Mouse (Mus musculus) limb, embryonic 11.5 days (tissue): ENCODE measurements around the gene Mapk8. TPM values are rescaled to one million over a fixed set of nuclear protein-coding genes. Genes with fewer than 3 reads are reported as not detected.

Experiments used
- ATAC-seq: fragments of 200-750 bp; cut with Nextera tagmentation; 2 replicates; pipeline ENCODE4 v1.8.0; 2017; ENCODE audit warnings: low read depth; ENCODE audit not compliant: insufficient number of reproducible peaks, low FRiP score, low TSS enrichment
- DNase-seq: peaks from one replicate; pipeline ENCODE4 v3.0.0-alpha.2; 2015; ENCODE audit warnings: low spot score
- H3K27ac ChIP-seq: fragments of 300-500 bp; sonication (generic); replicated peaks from 2 replicates; pipeline ENCODE4 v1.5.1; 2014; ENCODE audit warnings: low read depth, mild to moderate bottlenecking, low read length
- H3K27me3 ChIP-seq: fragments of 300-500 bp; sonication (generic); 2 replicates; pipeline ENCODE4 v1.6.1; 2014; ENCODE audit warnings: mild to moderate bottlenecking, low read length, mixed read lengths; ENCODE audit not compliant: control insufficient read depth, insufficient read depth
- H3K36me3 ChIP-seq: fragments of 300-500 bp; sonication (generic); 2 replicates; pipeline ENCODE4 v1.6.1; 2014; ENCODE audit warnings: mild to moderate bottlenecking, low read length, moderate library complexity, mixed read lengths; ENCODE audit not compliant: control insufficient read depth, insufficient read depth
- H3K4me1 ChIP-seq: fragments of 300-500 bp; sonication (generic); 2 replicates; pipeline ENCODE4 v1.6.1; 2014; ENCODE audit warnings: low read length, mixed read lengths; ENCODE audit not compliant: control insufficient read depth, insufficient read depth
- H3K4me2 ChIP-seq: fragments of 300-500 bp; sonication (generic); 2 replicates; pipeline ENCODE4 v1.6.1; 2014; ENCODE audit warnings: low read depth, mild to moderate bottlenecking, moderate library complexity; ENCODE audit not compliant: severe bottlenecking
- H3K4me3 ChIP-seq: fragments of 300-500 bp; sonication (generic); 2 replicates; pipeline ENCODE4 v1.5.1; 2014; ENCODE audit warnings: low read depth, low read length
- H3K9ac ChIP-seq: fragments of 300-500 bp; sonication (generic); 2 replicates; pipeline ENCODE4 v1.6.1; 2014; ENCODE audit warnings: mild to moderate bottlenecking, low read length
- H3K9me3 ChIP-seq: fragments of 300-500 bp; sonication (generic); 2 replicates; pipeline ENCODE4 v1.6.1; 2016; ENCODE audit warnings: low read length; ENCODE audit not compliant: control insufficient read depth
- whole genome bisulfite sequencing: fragments of 180-500 bp; shearing (Covaris S2); extraction: QIAGEN DNeasy Blood & Tissue Kit; methylation state at CpG from one replicate; pipeline ENCODE4 v1.1.7; 2014; 5-methylcytosine and 5-hydroxymethylcytosine counted together
- polyA plus RNA-seq: library from polyadenylated mRNA; unstranded; fragments of >200 nt; fragmentation: Nextera tagmentation; extraction: Ambion mirVana; gene quantifications from 2 replicates; pipeline ENCODE4 v1.2.1, GENCODE M21; 2014

Gene Mapk8
- polyA plus RNA-seq, 1 experiment from 2014 or later, result 21.2 TPM

DNA sequence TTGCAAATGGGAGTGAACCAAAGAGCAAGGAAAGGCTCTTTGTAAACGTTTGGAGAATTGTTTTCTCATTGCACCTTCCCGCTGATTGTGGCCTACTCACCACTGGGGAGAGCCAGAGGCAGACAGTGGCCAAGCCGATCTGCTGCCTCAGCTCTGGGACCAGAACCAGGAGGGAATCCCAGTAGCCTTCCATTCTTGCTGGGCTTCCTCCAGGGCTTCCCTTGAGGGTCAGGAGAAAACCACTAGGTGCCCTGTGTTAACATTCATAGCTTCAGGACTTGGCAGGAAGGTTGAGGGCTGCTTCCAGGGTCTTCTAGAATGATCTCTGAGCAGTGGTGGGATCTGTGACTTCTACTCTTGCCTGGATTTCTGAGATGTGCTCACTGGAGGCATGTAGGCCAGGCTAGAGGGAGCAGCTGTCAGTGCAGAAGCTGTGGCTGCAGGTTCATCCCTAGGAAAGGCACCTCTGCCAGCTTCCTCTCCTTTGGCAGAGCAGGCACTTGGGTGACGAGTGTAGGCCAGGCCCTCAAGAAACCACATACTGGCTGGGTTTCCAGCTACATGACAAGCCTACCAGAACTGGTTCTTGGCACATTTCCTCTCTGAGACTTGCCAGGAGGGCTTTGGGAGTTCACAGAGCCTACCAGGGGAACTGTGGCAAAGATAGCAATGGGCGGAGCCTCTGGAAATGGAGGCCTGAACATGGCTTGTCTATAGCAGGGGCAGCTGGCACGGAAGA is 94.8 kb downstream of the Mapk8 start:
- Histone ChIP-seq H3K4me3 (no peak overlapping the region), H3K36me3 (no peaks in the 10 kb centered on the region), H3K9ac (no peak overlapping the region), H3K9me3 (no peaks in the 10 kb centered on the region), H3K4me2 (no peak overlapping the region), H3K4me1 (no peaks in the 10 kb centered on the region), H3K27me3 (peaks cover 26% of the 10 kb centered on the region), H3K27ac (no peak overlapping the region)
- 74% methylated on average over 6 of the region's 6 CpGs for WGBS
- ATAC-seq, result no peak
- no peak for DNase-seq

DNA sequence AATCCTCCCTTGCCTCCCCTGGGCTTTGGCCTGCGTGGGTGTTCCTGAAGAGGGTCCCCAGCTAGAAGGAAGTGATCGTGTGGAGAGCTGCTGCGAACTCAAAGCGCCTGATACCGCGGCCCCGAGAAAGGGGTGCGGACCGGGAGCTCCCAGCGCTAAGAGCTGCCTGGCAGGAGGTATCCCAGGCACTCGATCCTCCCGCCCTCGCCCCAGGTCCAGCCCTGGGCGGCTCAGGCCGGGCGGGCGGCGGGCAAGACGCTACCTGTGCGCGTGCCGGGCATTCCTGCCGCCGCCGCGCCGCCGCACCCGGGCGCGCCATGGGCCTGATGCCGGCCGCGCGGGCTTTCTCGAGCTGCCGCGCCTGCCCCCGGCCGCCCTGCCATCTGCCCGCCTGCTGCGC is 95.9 kb downstream of the Mapk8 start:
- Histone ChIP-seq H3K9me3 (no peaks in the 10 kb centered on the region), H3K27ac (no peak overlapping the region), H3K4me3 (peak overlapping the region; percentile 38), H3K27me3 (peaks cover 26% of the 10 kb centered on the region), H3K4me1 (no peaks in the 10 kb centered on the region), H3K9ac (peak overlapping the region; percentile 56), H3K36me3 (no peaks in the 10 kb centered on the region), H3K4me2 (peak overlapping the region; percentile 86)
- WGBS, result under 1% methylated on average over 42 of the region's 42 CpGs
- peak; percentile 50 for DNase-seq
- ATAC-seq, result no peak

DNA sequence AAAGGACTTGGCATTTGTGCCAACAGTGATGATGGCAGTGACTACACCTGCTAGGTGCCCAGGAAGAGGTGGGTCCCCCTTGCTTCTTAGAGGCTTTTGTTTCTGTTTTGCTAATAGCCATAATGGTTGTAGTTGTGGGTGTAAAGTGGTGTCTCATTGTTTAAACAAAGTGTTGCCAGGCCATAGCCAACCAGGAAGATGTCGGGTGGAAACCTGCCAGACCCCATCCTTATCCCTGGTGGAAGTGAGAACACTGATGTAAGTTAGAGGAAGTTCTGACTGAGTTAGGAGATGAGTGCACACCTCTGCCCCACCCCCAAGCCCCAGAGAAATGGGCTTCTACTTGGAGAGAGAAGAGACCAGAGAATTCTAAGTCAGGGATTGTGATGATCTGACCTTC is 98.8 kb downstream of the Mapk8 start:
- Histone ChIP-seq H3K4me1 (no peaks in the 10 kb centered on the region), H3K27ac (no peak overlapping the region), H3K9me3 (no peaks in the 10 kb centered on the region), H3K4me2 (no peak overlapping the region), H3K4me3 (no peak overlapping the region), H3K9ac (no peak overlapping the region), H3K27me3 (peaks cover 26% of the 10 kb centered on the region), H3K36me3 (no peaks in the 10 kb centered on the region)
- WGBS, result 81% methylated on average over 1 of the region's 1 CpGs
- DNase-seq, result no peak
- ATAC-seq, result no peak

DNA sequence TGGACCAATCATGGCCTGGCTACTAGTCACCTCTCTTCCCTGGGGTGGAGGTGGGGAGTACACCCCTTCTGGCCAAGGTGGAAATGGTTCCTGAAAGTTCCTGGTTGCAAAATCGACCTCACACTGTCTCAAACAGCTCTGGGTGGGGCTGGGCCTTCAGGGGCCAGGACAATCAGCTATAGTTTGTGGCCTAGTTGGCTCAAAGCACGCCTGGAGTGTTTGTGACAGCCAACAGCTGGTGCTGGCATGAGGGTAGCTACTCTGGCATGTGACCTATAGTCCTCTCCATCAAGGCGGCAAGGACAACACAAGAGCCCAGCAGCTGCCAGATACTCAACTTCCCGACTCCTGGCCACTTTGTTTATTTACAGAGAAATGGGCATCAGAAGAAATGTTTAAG is 99.2 kb downstream of the Mapk8 start:
- Histone ChIP-seq H3K36me3 (no peaks in the 10 kb centered on the region), H3K4me3 (no peak overlapping the region), H3K9me3 (no peaks in the 10 kb centered on the region), H3K4me2 (no peak overlapping the region), H3K27ac (no peak overlapping the region), H3K4me1 (no peaks in the 10 kb centered on the region), H3K9ac (no peak overlapping the region), H3K27me3 (peaks cover 25% of the 10 kb centered on the region)
- WGBS, result 64% methylated on average over 4 of the region's 4 CpGs
- ATAC-seq (no peak), DNase-seq (no peak)

DNA sequence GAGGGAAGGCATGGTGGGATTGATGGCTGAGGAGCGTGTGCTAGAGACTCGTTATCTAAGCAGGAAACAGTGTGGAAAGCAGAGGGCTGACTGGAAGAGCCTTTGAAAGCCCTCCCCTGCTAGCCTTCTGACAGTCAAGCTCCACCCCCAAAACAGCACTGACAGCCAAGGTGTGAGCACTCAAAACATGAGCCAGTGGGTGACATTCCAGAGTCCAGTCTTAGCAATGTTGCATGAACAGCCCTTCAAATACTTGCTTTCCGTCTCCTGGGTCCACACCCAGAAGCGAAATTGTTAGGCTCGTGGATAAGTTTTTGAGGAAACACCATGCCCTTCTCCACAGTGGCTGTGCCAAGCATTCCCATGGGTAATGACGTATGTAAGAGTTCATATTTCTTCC is 100.4 kb downstream of the Mapk8 start:
- no peak for DNase-seq
- peaks cover 13% of the 10 kb centered on the region for H3K27me3 ChIP-seq
- H3K9ac ChIP-seq, result no peak overlapping the region
- WGBS, result 84% methylated on average over 6 of the region's 6 CpGs
- no peak overlapping the region for H3K4me2 ChIP-seq
- no peak for ATAC-seq
- no peaks in the 10 kb centered on the region for H3K36me3 ChIP-seq
- H3K27ac ChIP-seq, result no peak overlapping the region
- no peak overlapping the region for H3K4me3 ChIP-seq
- no peaks in the 10 kb centered on the region for H3K9me3 ChIP-seq
- H3K4me1 ChIP-seq, result no peaks in the 10 kb centered on the region

DNA sequence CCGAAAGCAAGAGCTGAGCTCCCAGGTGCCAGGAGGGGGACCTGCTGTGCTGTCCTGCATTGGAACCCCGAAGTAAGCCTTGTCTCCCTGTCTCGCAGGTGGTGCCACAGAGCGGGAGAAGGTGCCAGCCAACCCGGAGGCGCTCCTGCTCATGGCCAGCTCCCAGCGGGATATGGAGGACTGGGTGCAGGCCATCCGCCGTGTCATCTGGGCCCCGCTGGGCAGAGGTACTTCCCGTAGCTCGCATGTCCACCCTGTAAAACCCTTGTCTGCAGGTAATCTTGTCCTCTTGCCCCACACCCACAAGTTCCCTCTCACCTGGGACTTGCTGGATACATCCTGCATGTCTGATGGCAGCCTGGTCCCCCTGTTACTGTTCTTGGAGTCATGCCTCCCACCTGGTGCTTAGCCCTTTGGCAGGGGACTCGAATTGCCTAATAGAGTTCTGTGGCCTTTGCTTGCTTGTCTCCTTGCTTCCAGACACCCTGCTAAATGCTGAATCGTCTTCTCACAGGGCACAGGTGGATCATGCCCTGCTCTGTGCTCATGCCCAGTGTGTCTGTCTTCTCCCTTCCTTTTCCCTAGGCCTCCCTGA is 103.7 kb downstream of the Mapk8 start:
- H3K4me1 ChIP-seq, result no peaks in the 10 kb centered on the region
- 89% methylated on average over 14 of the region's 14 CpGs for WGBS
- H3K9me3 ChIP-seq, result no peaks in the 10 kb centered on the region
- no peak overlapping the region for H3K4me3 ChIP-seq
- H3K27ac ChIP-seq, result no peak overlapping the region
- ATAC-seq (no peak), DNase-seq (no peak)
- no peak overlapping the region for H3K4me2 ChIP-seq
- H3K9ac ChIP-seq, result no peak overlapping the region
- no peaks in the 10 kb centered on the region for H3K27me3 ChIP-seq
- H3K36me3 ChIP-seq, result no peaks in the 10 kb centered on the region

DNA sequence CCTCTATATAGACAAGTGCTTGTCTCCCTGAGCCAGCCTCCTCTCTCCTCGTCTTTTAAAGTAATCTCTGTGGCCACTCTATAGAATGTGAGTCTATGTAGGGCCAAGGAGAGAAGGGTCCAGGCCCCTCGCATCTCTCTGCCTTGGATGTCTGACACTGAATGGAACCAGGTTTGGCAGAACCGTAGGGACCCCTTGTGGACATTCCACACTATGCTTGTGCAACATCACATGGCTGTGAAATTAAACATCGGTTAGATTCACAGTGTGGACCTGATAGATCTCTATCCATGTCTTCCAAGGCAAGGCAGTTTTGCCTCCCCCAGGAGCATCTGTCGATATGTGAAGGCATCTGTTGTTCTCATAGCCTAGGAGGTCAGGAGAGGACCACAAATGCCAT is 108.3 kb downstream of the Mapk8 start:
- WGBS, result 77% methylated on average over 5 of the region's 5 CpGs
- no peak overlapping the region for H3K9ac ChIP-seq
- no peaks in the 10 kb centered on the region for H3K27me3 ChIP-seq
- ATAC-seq (no peak), DNase-seq (no peak)
- H3K4me1 ChIP-seq, result no peaks in the 10 kb centered on the region
- H3K4me2 ChIP-seq, result no peak overlapping the region
- no peak overlapping the region for H3K27ac ChIP-seq
- H3K9me3 ChIP-seq, result no peaks in the 10 kb centered on the region
- H3K36me3 ChIP-seq, result no peaks in the 10 kb centered on the region
- H3K4me3 ChIP-seq, result no peak overlapping the region

DNA sequence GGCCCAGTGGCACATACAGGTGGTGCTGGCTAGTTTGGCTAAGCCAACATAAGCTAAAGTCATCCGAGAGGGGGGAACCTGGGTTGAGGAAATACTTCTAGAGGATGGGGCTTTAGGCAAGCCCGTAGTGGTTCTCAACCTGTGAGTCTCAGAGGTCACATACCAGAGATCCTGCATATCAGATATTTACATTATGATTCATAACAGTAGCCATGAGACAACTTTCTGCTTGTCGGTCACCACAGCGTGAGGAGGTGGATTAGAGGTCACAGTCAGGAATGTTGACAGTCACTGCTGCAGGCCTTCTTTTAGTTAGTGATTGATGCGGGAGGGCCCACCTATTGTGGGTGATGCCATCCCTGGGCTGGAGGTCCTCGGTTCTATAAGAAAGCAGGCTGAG is 111.2 kb downstream of the Mapk8 start:
- Histone ChIP-seq H3K4me3 (no peak overlapping the region), H3K9ac (no peak overlapping the region), H3K9me3 (no peaks in the 10 kb centered on the region), H3K27me3 (no peaks in the 10 kb centered on the region), H3K36me3 (no peaks in the 10 kb centered on the region), H3K4me1 (no peaks in the 10 kb centered on the region), H3K4me2 (no peak overlapping the region), H3K27ac (no peak overlapping the region)
- WGBS, result 75% methylated on average over 6 of the region's 6 CpGs
- ATAC-seq (no peak), DNase-seq (no peak)

DNA sequence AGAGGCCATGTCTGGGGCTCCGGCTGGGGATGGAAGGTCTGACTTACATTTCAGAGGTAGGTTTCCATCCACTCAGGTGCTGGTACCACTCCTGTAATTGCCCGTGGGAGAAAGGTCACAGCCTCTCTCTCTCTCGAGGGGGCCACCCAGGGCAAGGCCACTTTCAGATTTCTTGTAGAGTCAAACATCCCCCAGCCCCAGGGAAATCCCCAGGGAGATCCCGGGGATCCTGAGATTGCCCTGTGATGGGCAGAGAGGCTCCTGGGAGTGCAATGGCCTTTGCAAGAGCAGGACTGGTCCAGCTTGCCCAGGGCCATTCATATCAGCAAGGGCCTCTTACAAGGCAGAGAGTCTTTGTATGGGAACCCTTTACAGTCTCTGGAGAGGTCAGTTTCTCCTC is 112.6 kb downstream of the Mapk8 start:
- Histone ChIP-seq H3K4me1 (no peaks in the 10 kb centered on the region), H3K36me3 (no peaks in the 10 kb centered on the region), H3K9ac (no peak overlapping the region), H3K27me3 (no peaks in the 10 kb centered on the region), H3K27ac (no peak overlapping the region), H3K9me3 (no peaks in the 10 kb centered on the region), H3K4me2 (no peak overlapping the region), H3K4me3 (no peak overlapping the region)
- 79% methylated on average over 4 of the region's 4 CpGs for WGBS
- no peak for DNase-seq
- ATAC-seq, result no peak
